Mouse (Mus musculus) brain, embryonic 18.5 days (tissue): ENCODE measurements at regions not wholly inside any gene's neighbourhood (a gene's known extent, or its start where the extent isn't known, plus 50 kb on each side); places are given as distances from the start of the nearest gene placed in this dataset.

Source experiments
- DNase-seq: peaks from one replicate; pipeline ENCODE4 v3.0.0-alpha.2; 2012; ENCODE audit warnings: low read depth, low spot score

- DNase-seq, result no peak
Observed at GRCm38 (mm10) chr11:48605223-48605824, 194.8 kb upstream of the Rack1 start.

GRCm38 (mm10) chr11:48601096-48601495 is 199.0 kb upstream of the Rack1 start:
- DNase-seq, result no peak

DNA sequence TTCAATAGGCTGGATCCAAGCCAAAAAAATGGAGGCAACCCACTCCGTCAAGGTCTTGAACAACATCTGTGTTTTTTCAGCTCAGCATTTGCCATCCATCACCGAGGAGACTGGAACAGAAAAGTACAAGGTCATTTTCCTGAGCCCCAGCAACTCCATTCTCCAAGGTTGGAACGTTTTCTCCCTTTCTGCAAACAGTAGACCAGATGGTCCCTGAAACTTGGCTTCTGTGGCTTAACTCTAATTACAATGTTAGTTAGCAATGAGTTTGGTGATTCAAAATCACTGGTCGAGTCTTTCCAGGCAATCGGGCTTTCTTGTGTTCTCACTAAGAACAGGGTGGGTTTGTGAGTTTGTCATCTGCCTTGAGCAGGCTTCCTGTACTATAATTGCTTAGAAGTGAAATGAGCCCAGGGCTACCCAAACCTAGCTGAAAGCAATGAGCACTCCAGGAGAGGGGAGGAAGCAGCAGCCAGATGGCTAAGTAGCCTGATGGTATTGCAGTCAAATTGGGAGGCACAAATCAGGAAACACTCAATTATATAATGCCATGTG is 200.5 kb upstream of the Rack1 start:
- peak; percentile 49 for DNase-seq

DNA sequence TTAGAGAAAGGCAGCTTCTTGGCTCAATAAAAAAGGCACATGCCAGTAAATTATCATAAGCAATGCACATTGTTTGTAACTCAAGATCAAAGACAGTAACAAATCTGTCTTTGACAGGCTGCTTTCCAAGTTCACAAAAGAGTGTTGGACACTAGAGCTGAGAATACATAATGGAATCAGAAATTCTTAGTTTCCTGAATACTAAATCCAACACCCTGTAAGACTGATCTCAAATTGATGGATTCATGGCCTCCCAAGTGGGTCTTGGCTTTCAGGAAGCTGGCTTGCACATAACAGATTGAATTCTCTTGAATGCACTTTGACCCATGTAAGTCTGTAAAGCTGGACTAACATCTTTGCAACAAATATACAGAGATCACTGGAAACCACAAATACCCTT is 201.1 kb upstream of the Rack1 start:
- DNase-seq, result no peak

DNA sequence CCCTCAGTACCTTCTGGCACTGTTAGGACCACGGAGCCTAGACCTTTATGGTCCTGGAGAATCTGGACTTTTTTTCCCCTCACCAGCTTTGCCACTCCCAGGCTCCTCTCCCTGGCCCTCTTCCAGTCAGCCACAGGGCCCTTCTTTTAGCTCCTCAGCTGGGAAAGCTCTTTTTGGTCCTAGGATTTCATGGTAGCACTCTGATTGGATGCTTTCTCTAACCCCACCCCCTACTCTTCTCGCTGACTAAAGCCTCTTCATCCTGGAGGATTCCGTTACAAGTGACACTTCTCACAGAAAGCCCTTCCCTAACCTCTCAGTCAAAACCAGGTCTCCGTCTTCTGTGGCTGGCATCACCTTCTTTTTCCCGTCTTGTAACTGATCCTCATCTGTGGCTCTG is 205.7 kb upstream of the Rack1 start:
- no peak for DNase-seq

- DNase-seq, result no peak
Observed at GRCm38 (mm10) chr11:48588833-48589649, 211.1 kb upstream of the Rack1 start.

DNA sequence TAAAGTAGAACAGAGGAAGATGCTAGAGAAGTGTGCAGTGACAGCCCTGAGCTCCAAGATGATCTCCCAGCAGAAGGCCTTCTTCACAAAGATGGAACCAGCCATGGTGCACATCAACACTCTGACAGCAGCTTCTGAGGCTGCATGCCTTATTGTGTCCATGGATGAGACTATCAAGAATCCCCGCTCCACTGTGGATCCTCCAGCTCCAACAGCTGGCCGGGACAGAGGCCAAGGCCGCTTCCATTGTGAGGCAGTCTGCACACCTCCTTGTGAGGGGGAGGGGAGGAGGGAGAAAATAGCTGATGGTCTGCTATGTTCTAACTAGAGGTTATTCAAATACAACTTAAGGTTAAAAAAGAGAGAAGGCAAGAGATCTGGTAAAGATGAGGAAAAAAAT is 231.4 kb upstream of the Rack1 start:
- DNase-seq, result no peak

DNA sequence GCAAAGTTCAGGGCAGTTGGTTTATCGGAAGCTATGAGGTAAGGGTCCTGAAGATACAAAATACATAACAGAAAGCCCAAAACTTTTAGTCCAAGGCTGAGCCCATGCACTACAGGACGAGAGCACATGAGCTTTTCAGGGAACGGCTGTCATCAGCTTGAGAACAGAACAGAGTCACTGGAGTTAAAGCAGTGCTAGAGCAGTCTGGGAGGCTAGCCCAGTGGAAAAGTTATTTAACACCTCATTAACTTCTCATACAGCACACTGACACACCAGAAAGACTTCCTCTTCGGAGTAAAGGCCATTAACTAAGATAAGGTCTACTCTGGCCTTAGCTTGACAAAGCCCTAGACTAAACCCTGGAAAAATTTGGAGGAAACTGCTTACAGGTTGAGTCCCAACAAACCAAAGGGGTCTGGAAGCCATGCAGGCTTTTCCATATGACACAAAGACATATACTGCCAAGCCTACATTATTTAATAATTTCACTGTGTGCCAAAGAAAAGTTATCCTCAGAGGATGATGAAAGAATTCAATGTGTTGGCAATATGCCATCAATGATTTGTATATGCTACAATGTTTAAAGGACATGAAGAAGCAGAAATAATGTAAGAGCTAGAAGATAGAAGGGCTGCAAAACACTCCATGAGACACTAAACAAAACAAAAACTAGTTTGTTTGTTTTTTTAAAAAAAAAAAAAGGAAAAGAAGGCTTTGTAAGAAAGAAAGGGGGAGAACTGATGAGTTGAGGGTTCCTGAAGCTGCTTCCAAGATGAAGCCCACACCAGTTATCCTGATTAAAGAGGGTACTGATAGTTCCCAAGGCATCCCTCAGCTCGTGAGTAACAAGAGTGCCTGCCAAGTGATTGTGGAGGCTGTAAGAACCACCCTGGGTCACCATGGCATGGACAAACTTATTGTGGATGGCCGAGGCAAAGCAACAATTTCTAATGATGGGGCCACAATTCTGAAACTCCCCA is 232.3 kb upstream of the Rack1 start:
- DNase-seq, result no peak

DNA sequence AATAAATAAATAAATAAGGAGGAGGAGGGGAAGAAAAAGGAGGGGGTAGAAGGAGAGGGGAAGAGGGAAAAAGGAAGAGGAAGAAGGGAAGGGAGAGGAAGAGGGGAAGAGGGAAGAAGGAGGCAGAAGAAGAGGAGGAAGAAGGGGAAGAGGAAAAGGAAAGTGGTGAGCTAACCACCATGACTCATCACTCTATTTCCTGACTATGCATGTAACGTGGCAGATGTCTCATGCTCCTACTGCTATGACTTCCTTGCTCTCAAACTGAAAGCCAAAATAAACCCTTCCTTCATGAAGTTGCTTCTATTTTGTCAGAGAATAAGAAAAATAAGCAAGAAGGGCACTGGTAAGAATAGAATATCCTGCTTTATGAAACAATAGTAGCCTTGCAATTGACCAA is 242.1 kb upstream of the Rack1 start:
- no peak for DNase-seq

- DNase-seq, result no peak
Observed at GRCm38 (mm10) chr11:48552006-48552405, 248.1 kb upstream of the Rack1 start.

- DNase-seq, result no peak
Observed at GRCm38 (mm10) chr11:48551201-48551600, 248.9 kb upstream of the Rack1 start.

DNA sequence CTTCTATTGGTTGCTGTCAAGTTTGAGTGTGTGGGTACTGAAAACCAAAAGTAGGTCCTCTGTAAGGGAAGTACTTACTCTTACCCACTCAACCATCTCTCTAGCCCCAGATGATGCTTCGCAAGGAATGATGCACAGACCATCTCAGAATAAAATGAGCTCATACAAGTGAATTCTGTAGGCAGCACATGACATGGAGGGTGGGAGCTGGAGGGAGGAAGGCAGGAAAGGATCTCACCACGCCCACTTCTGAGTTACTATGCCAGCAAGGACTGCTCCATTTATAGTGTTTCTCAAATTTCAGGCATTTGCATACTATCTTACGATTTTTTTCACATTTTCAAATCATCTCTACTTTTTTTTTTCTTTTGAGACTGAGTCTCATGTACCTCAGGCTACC is 273.8 kb upstream of the Rack1 start:
- no peak for DNase-seq

DNA sequence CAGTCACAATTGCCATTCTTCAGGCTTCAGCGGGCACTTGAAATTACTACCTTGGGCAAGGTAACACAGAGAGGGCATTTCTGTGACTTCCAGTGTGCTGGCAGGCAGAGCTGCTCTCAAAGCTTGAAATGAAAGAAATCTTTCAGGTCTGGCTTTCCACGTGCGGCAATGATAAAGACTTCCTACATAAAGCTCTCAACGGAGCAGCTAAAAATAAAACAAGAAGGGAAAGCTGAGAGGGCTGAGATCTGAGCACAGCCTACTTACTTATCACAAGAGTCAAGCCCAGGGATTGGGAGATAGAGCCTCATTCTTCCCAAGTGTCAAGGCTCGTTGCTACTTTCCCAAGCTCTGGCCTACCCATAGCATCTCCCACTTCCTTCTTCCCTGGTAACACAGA is 274.6 kb upstream of the Rack1 start:
- no peak for DNase-seq

GRCm38 (mm10) chr11:48506886-48507285 is 293.2 kb upstream of the Rack1 start:
- no peak for DNase-seq

GRCm38 (mm10) chr11:48502011-48502806 is 297.9 kb upstream of the Rack1 start:
- DNase-seq, result no peak

GRCm38 (mm10) chr11:48499057-48499456 is 301.1 kb upstream of the Rack1 start:
- no peak for DNase-seq

DNA sequence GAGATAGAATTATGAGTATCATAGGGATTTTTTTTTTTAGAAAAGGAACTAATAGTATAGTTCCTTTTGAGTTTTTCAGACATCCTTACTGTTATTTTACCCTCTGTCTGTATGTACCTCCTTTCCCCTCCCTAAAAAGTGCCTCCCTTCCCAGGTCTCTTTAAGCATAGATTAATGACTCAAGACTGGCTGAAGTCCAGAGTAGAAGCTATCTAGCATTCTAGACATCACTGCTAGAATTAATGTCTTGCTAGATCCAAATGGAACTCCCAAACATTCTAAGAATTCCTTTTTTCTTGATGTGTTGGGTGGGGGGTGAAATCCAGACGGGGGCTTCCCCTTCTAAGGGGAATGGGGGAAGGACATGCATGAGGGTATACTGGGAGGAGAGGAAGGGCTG is 311.8 kb upstream of the Rack1 start:
- DNase-seq, result no peak

GRCm38 (mm10) chr11:48464036-48464435 is 336.1 kb upstream of the Rack1 start:
- no peak for DNase-seq

- no peak for DNase-seq
Observed at GRCm38 (mm10) chr11:48449883-48450282, 350.2 kb upstream of the Rack1 start.

DNA sequence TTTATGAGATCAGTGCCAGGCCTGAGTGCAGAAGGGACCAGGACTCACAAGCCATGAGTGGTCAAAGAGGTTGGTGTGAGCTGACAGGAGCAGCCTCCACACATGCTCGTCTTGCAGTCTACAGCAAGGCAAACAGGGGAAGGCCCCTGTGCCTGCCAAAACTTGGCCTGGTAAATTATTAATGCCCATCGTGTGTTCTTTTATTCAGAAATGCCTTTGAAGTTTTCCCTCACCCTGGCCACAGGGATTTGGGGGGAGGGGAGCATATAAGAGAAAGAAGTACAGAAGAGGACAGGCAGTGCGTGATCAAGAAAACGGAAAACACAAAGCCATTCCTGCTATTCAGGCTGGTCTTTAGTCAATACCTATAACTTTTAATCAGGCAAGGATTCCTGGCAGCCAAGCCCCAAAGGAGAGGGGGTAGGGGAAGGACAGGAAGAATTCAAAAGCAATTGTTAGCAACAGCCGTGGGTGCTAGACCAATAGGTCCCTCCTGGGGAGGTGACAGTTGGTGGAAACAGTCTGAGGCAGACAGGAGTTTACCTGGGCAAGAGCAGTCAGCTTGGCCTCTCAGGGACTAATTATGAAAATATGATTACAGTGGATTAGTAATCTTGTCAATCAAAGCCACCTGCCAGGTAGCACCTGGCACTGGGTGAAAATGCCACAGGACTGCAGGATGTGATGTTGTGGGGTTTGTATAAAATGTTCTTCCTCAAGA is 357.4 kb upstream of the Rack1 start:
- no peak for DNase-seq
